Mouse (Mus musculus) stomach, embryonic 14.5 days (tissue): ENCODE measurements at regions not wholly inside any gene's neighbourhood (a gene's known extent, or its start where the extent isn't known, plus 50 kb on each side); places are given as distances from the start of the nearest gene placed in this dataset.

Source experiments
- ATAC-seq: fragments of 200-750 bp; cut with Nextera tagmentation; 2 replicates; pipeline ENCODE4 v1.8.0; 2017; ENCODE audit warnings: low read depth, moderate TSS enrichment; ENCODE audit not compliant: insufficient number of reproducible peaks, insufficient read depth, low FRiP score
- H3K27ac ChIP-seq: fragments of 300-500 bp; sonication (generic); 2 replicates; pipeline ENCODE4 v1.5.1; 2014; ENCODE audit warnings: mild to moderate bottlenecking, low read length, moderate library complexity, mixed read lengths
- H3K27me3 ChIP-seq: fragments of 300-500 bp; sonication (generic); 2 replicates; pipeline ENCODE4 v1.6.1; 2014; ENCODE audit warnings: low read length, control low read depth, mixed read lengths; ENCODE audit not compliant: control insufficient read depth, insufficient read depth
- H3K36me3 ChIP-seq: fragments of 300-500 bp; sonication (generic); 2 replicates; pipeline ENCODE4 v1.6.1; 2014; ENCODE audit warnings: mild to moderate bottlenecking, control low read depth, low read length, moderate library complexity, mixed read lengths; ENCODE audit not compliant: control insufficient read depth, insufficient read depth
- H3K4me1 ChIP-seq: fragments of 300-500 bp; sonication (generic); 2 replicates; pipeline ENCODE4 v1.6.1; 2014; ENCODE audit warnings: low read length, control low read depth, mixed read lengths; ENCODE audit not compliant: control insufficient read depth, insufficient read depth
- H3K4me2 ChIP-seq: fragments of 300-500 bp; sonication (generic); replicated peaks from 2 replicates; pipeline ENCODE4 v1.6.1; 2014; ENCODE audit warnings: low read depth, low read length, control low read depth
- H3K4me3 ChIP-seq: fragments of 300-500 bp; sonication (generic); 2 replicates; pipeline ENCODE4 v1.5.1; 2014; ENCODE audit warnings: low read depth, low read length, control low read depth
- H3K9ac ChIP-seq: fragments of 300-500 bp; sonication (generic); replicated peaks from 2 replicates; pipeline ENCODE4 v1.6.1; 2014; ENCODE audit warnings: low read depth, mild to moderate bottlenecking, control low read depth, low read length, moderate library complexity, mixed read lengths
- H3K9me3 ChIP-seq: fragments of 300-500 bp; sonication (generic); 2 replicates; pipeline ENCODE4 v1.6.1; 2016; ENCODE audit warnings: low read depth, low read length, control low read depth; ENCODE audit not compliant: control insufficient read depth
- WGBS: fragments of 180-500 bp; shearing (Covaris S2); extraction: QIAGEN DNeasy Blood & Tissue Kit; methylation state at CpG from one replicate; pipeline ENCODE4 v1.1.7; 2014; 5-methylcytosine and 5-hydroxymethylcytosine counted together

DNA sequence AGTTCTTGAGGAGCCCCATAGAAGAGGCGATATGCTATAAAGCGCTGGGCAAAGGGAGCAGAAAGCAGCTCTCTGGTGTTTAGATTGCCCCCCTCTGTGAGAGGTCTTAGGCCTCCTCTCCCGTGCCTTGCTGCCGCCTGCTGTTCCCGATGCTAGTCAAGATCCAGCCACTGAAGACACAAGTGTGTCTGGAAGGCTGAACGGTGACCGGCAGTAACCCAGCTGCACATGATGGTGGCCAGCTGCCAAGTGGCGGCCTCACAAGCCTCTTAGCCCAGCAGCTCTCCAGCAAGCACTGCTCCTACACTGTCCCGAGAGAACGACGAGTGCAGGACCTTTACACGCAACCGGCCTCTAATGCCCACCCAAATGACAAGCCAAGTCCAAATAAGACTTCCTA, 104.1 kb upstream of the Abca1 start:
- no peak overlapping the region for H3K9ac ChIP-seq
- no peak overlapping the region for H3K4me2 ChIP-seq
- H3K27ac ChIP-seq = no peak overlapping the region
- peak; percentile 84; the same call in 1 of the 2 replicates for ATAC-seq
- WGBS = 35% methylated on average over 13 of the region's 13 CpGs
- H3K36me3 ChIP-seq = no peaks in the 10 kb centered on the region
- no peak overlapping the region for H3K4me3 ChIP-seq
- no peaks in the 10 kb centered on the region for H3K27me3 ChIP-seq
- H3K9me3 ChIP-seq = no peaks in the 10 kb centered on the region
- H3K4me1 ChIP-seq = peaks cover 4% of the 10 kb centered on the region

GRCm38 (mm10) chr4:53262466-53262865, 102.8 kb upstream of the Abca1 start:
- 77% methylated on average over 5 of the region's 5 CpGs for WGBS

GRCm38 (mm10) chr4:53261556-53262140, 102.0 kb upstream of the Abca1 start:
- Histone ChIP-seq H3K9me3 (no peaks in the 10 kb centered on the region), H3K4me3 (no peak overlapping the region), H3K4me1 (peaks cover 4% of the 10 kb centered on the region), H3K36me3 (no peaks in the 10 kb centered on the region), H3K4me2 (no peak overlapping the region), H3K9ac (no peak overlapping the region), H3K27me3 (no peaks in the 10 kb centered on the region), H3K27ac (no peak overlapping the region)
- 74% methylated on average over 6 of the region's 6 CpGs for WGBS
- no peak for ATAC-seq

More at GRCm38 (mm10) chr4:53262466-53262865, 102.8 kb upstream of the Abca1 start:
- no peak overlapping the region for H3K4me3 ChIP-seq
- H3K4me1 ChIP-seq = peaks cover 4% of the 10 kb centered on the region
- H3K4me2 ChIP-seq = no peak overlapping the region
- H3K9me3 ChIP-seq = no peaks in the 10 kb centered on the region
- no peaks in the 10 kb centered on the region for H3K36me3 ChIP-seq
- no peak for ATAC-seq
- no peak overlapping the region for H3K27ac ChIP-seq
- no peaks in the 10 kb centered on the region for H3K27me3 ChIP-seq
- H3K9ac ChIP-seq = no peak overlapping the region

GRCm38 (mm10) chr4:53258975-53259374, 99.3 kb upstream of the Abca1 start:
- ATAC-seq = no peak
- H3K27ac ChIP-seq = no peak overlapping the region
- no peaks in the 10 kb centered on the region for H3K9me3 ChIP-seq
- H3K36me3 ChIP-seq = no peaks in the 10 kb centered on the region
- no peak overlapping the region for H3K4me3 ChIP-seq
- H3K4me1 ChIP-seq = peaks cover 4% of the 10 kb centered on the region
- no peak overlapping the region for H3K9ac ChIP-seq
- H3K4me2 ChIP-seq = no peak overlapping the region
- no peaks in the 10 kb centered on the region for H3K27me3 ChIP-seq
- WGBS = 87% methylated on average over 6 of the region's 6 CpGs

DNA sequence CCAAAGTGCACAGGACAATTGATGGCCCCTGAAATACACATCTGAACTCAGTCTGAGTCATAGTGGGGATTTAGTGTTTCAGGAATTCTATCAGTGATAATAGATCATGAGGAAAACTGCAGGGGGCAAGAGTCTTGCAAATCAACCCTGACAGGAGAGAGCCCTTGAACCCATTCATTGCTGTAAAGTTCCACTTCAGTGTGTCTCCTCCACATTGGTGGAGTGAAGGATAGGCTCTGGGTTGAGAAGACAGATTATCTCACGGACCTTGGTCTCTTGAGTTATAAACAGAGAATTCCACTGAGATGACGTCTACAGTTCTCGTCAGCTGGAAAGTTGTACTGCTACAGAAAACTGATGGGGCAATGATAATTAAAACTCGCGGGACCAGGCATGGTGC, 97.3 kb upstream of the Abca1 start:
- Histone ChIP-seq H3K36me3 (no peaks in the 10 kb centered on the region), H3K9me3 (no peaks in the 10 kb centered on the region), H3K4me2 (no peak overlapping the region), H3K27ac (no peak overlapping the region), H3K4me3 (no peak overlapping the region), H3K27me3 (no peaks in the 10 kb centered on the region), H3K9ac (no peak overlapping the region), H3K4me1 (no peaks in the 10 kb centered on the region)
- ATAC-seq = no peak
- WGBS = 56% methylated on average over 5 of the region's 5 CpGs

DNA sequence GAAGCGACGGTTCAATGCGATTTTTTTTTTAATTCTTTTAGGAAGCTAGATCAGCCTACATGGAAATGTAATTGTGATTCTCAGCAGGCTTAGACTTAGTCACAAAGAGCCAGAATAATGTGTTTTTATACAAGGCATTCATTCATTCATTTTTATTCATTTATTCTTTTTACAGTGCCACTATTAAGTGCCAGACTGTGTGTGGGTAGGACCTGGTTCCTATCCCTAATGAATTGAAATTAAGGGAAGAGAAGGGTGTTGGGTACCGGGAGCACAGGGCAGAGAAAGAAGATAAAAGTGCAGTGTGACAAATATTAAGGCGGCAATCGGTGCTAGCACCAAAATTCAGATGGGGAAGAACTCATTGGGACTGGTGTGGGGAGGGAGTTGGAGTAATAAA, 94.8 kb upstream of the Abca1 start:
- H3K27ac ChIP-seq = no peak overlapping the region
- no peak overlapping the region for H3K4me3 ChIP-seq
- H3K36me3 ChIP-seq = no peaks in the 10 kb centered on the region
- 88% methylated on average over 6 of the region's 6 CpGs for WGBS
- H3K27me3 ChIP-seq = no peaks in the 10 kb centered on the region
- no peaks in the 10 kb centered on the region for H3K9me3 ChIP-seq
- H3K9ac ChIP-seq = no peak overlapping the region
- ATAC-seq = no peak
- no peaks in the 10 kb centered on the region for H3K4me1 ChIP-seq
- H3K4me2 ChIP-seq = no peak overlapping the region

DNA sequence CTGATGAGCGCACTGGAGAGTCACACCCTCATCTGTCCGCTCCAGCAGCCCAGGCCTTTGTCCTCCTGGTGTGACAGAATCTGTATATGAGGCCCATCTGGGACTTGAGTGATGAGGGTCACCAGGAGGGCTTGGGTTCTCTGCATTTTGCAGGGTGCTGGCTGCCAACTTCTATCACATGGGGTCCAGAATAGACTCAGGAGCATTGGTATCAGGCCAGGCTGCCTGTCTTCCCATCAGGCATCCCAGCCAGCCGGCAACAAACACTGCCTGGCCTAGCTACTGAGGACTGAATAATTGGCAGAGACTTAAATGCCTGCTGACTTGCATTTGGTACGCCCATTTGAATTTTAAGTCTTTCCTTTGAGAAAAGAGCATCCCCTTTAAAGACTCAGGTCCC, 94.0 kb upstream of the Abca1 start:
- WGBS = 62% methylated on average over 4 of the region's 4 CpGs

DNA sequence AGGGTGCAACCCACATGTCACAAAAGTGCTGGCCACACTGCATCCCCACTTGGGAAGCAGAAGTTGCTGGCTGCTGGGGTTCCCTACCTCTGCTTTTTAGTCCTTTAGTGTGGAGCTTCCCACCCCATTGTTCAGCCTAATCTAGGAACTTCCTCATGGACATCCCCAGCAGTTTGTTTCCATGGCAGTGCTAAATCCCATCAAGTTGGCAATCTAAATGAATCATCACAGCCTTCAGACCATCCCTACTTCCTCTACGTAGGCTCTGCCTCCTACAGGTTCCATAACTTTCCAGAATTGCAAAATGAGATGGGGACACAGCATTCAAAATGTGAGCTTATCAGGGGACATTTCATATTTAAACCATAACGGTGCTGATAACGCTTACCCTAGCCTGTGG, 90.6 kb upstream of the Abca1 start:
- Histone ChIP-seq H3K36me3 (no peaks in the 10 kb centered on the region), H3K9me3 (no peaks in the 10 kb centered on the region), H3K27ac (no peak overlapping the region), H3K4me2 (no peak overlapping the region), H3K4me1 (peaks cover 3% of the 10 kb centered on the region; the same call in 1 of the 2 replicates), H3K9ac (no peak overlapping the region), H3K27me3 (no peaks in the 10 kb centered on the region), H3K4me3 (no peak overlapping the region)
- no peak for ATAC-seq
- 89% methylated on average over 3 of the region's 3 CpGs for WGBS

More for the DNA sequence above, 94.0 kb upstream of the Abca1 start:
- H3K4me2 ChIP-seq = no peak overlapping the region
- no peak overlapping the region for H3K27ac ChIP-seq
- H3K4me1 ChIP-seq = no peaks in the 10 kb centered on the region
- H3K27me3 ChIP-seq = no peaks in the 10 kb centered on the region
- no peaks in the 10 kb centered on the region for H3K9me3 ChIP-seq
- H3K4me3 ChIP-seq = no peak overlapping the region
- ATAC-seq = no peak
- no peaks in the 10 kb centered on the region for H3K36me3 ChIP-seq
- no peak overlapping the region for H3K9ac ChIP-seq

- no peak overlapping the region for H3K27ac ChIP-seq
- H3K27me3 ChIP-seq = no peaks in the 10 kb centered on the region
- WGBS = 76% methylated on average over 15 of the region's 15 CpGs
Measured at GRCm38 (mm10) chr4:53246083-53246747, 86.5 kb upstream of the Abca1 start.

More at GRCm38 (mm10) chr4:53246083-53246747, 86.5 kb upstream of the Abca1 start:
- Histone ChIP-seq H3K4me2 (no peak overlapping the region), H3K9ac (no peak overlapping the region), H3K4me1 (peaks cover 3% of the 10 kb centered on the region; the same call in 1 of the 2 replicates), H3K9me3 (no peaks in the 10 kb centered on the region), H3K4me3 (no peak overlapping the region), H3K36me3 (no peaks in the 10 kb centered on the region)
- ATAC-seq = no peak
